In genomic region chr14:59677598-59678003, GRCm38 (mm10) we compare ENCODE assay signal across 17 mouse cellular contexts. TPM values are rescaled to one million over a fixed set of nuclear protein-coding genes. Genes with fewer than 3 reads are reported as not detected.
A peak's percentile ranks its signal among the peaks of the same experiment; 100 is the strongest.
DNase-seq lines count a peak whose midpoint lies in the region; ATAC-seq and TF ChIP-seq lines count a peak whose summit lies in the region.
"Had no signal": no experiment of that assay in that cellular context is flagged by ENCODE, and none has a peak within 500 bp of the region (broad histone marks: within the 10 kb centered on the region; RNA-seq: fewer than 3 reads in every experiment).

No protein-coding gene starts in this region.

- no peaks in the 10 kb centered on the region for H3K27me3 ChIP-seq in kidney, postnatal 0 days (ENCODE audit: insufficient read depth, low read length)
- no peaks in the 10 kb centered on the region for H3K27me3 ChIP-seq in midbrain, postnatal 0 days (ENCODE audit: insufficient read depth, low read length)
- H3K27me3 ChIP-seq: CH12.LX; liver, embryonic 13.5 days; midbrain, embryonic 13.5 days had no signal

- H3K4me2 ChIP-seq in kidney, postnatal 0 days (ENCODE audit: low read length) = no peak overlapping the region
- H3K4me2 ChIP-seq in midbrain, postnatal 0 days (ENCODE audit: low read depth, low read length, poor library complexity, severe bottlenecking) = no peak overlapping the region
- H3K4me2 ChIP-seq: hindbrain, embryonic 14.5 days; liver, embryonic 13.5 days; midbrain, embryonic 13.5 days had no signal

- no peaks in the 10 kb centered on the region for H3K36me3 ChIP-seq in kidney, postnatal 0 days (ENCODE audit: insufficient read depth, low read length)
- no peaks in the 10 kb centered on the region for H3K36me3 ChIP-seq in midbrain, postnatal 0 days (ENCODE audit: insufficient read depth, low read length)
- H3K36me3 ChIP-seq: limb, embryonic 10.5 days; liver, embryonic 13.5 days; midbrain, embryonic 13.5 days had no signal

- H3K4me3 ChIP-seq in kidney, postnatal 0 days (replicated peaks; ENCODE audit: low read depth, low read length) = no peak overlapping the region
- no peak overlapping the region for H3K4me3 ChIP-seq in midbrain, postnatal 0 days (ENCODE audit: low read depth, low read length)
- H3K4me3 ChIP-seq: limb, embryonic 10.5 days; liver, embryonic 13.5 days; midbrain, embryonic 13.5 days had no signal

- TF ChIP-seq CTCF in kidney, postnatal 0 days (IDR thresholded peaks at IDR 0.05; ENCODE audit: low read depth) = no peak
- no peak for TF ChIP-seq CTCF in midbrain, postnatal 0 days (IDR thresholded peaks at IDR 0.05)

- peak; percentile 72 to 81 for DNase-seq in adrenal gland, adult (ENCODE audit: inconsistent age in 2 of 2, low spot score in 1 of 2)
- DNase-seq in adrenal gland, adult 18-20 months (ENCODE audit: low spot score in 2 of 2) = no peak
- peak; percentile 87 for DNase-seq in kidney, postnatal 0 days (ENCODE audit: low spot score)
- DNase-seq in kidney, postnatal 4 days = no peak
- peak; percentile 10 for DNase-seq in brain, adult 2 months (ENCODE audit: low read depth, low spot score)
- DNase-seq in testis, postnatal 10 days (ENCODE audit: low spot score) = peak; percentile 65
- DNase-seq in thymus, postnatal 36 days = no peak
- DNase-seq in midbrain, postnatal 0 days (ENCODE audit: low spot score) = no peak
- DNase-seq: heart, adult 11 months; liver, embryonic 13.5 days; lung, postnatal 10 days; right cerebral cortex, postnatal 25 days had no signal

- WGBS in kidney, postnatal 0 days = 40% methylated on average over 7 of the region's 7 CpGs
- WGBS in midbrain, postnatal 0 days = 63% methylated on average over 7 of the region's 7 CpGs

- H3K4me1 ChIP-seq in kidney, postnatal 0 days (replicated peaks; ENCODE audit: insufficient read depth, low read length) = peaks cover 3% of the 10 kb centered on the region; the same call in 1 of the 2 replicates
- H3K4me1 ChIP-seq in midbrain, postnatal 0 days (ENCODE audit: insufficient read depth, low read length) = no peaks in the 10 kb centered on the region
- H3K4me1 ChIP-seq: liver, embryonic 13.5 days had no signal

- H3K27ac ChIP-seq in kidney, postnatal 0 days = no peak overlapping the region
- H3K27ac ChIP-seq in midbrain, postnatal 0 days (ENCODE audit: low read depth, low read length) = no peak overlapping the region
- H3K27ac ChIP-seq: hindbrain, embryonic 14.5 days; limb, embryonic 10.5 days; liver, embryonic 13.5 days; midbrain, embryonic 13.5 days had no signal

- H3K9ac ChIP-seq in kidney, postnatal 0 days (ENCODE audit: low read depth, low read length) = no peak overlapping the region
- no peak overlapping the region for H3K9ac ChIP-seq in midbrain, postnatal 0 days (replicated peaks; ENCODE audit: low read length, poor library complexity, severe bottlenecking)
- H3K9ac ChIP-seq: hindbrain, embryonic 14.5 days; liver, embryonic 13.5 days; midbrain, embryonic 13.5 days had no signal

- ATAC-seq in kidney, postnatal 0 days (replicated peaks; ENCODE audit: low FRiP score, low read depth) = peak; percentile 68
- ATAC-seq in midbrain, postnatal 0 days (ENCODE audit: low FRiP score) = no peak
- ATAC-seq: intestine, embryonic 16.5 days; midbrain, embryonic 13.5 days had no signal

- no peaks in the 10 kb centered on the region for H3K9me3 ChIP-seq in kidney, postnatal 0 days (replicated peaks; ENCODE audit: low read length)
- H3K9me3 ChIP-seq in midbrain, postnatal 0 days (ENCODE audit: low read length) = no peaks in the 10 kb centered on the region
- H3K9me3 ChIP-seq: limb, embryonic 10.5 days; liver, embryonic 13.5 days; midbrain, embryonic 13.5 days had no signal

RNA-seq across cellular contexts. Expression of gene Shisa2, which starts 52.5 kb away (rescaled TPM):
- total RNA-seq in adrenal gland, adult 18-20 months (2021) = 1 to 10 TPM in 1 of 2 experiments, under 1 TPM in 1; 0.74 to 1.2 TPM
- 11.8 and 15.9 TPM in 2 replicates for polyA plus RNA-seq in kidney, postnatal 0 days (2015; fragmentation: Nextera tagmentation; extraction: Ambion mirVana)
- 15.1 and 21.0 TPM in 2 replicates for total RNA-seq in midbrain, postnatal 0 days (2014; rRNA removed)
- 3.5 and 4.8 TPM in 2 replicates for polyA plus RNA-seq in midbrain, postnatal 0 days (2015; fragmentation: Nextera tagmentation; extraction: Ambion mirVana)

Comparison
In these comparisons a context has a peak if more than half of its experiments do, and no peak if none do; other contexts are left out.
1. DNase-seq: peak in adrenal gland, adult (2 of 2), kidney, postnatal 0 days (single experiment), brain, adult 2 months (single experiment) and testis, postnatal 10 days (single experiment); none in adrenal gland, adult 18-20 months (0 of 2), kidney, postnatal 4 days (0 of 2), thymus, postnatal 36 days (0 of 2) and midbrain, postnatal 0 days (single experiment).